In the genomic region with DNA sequence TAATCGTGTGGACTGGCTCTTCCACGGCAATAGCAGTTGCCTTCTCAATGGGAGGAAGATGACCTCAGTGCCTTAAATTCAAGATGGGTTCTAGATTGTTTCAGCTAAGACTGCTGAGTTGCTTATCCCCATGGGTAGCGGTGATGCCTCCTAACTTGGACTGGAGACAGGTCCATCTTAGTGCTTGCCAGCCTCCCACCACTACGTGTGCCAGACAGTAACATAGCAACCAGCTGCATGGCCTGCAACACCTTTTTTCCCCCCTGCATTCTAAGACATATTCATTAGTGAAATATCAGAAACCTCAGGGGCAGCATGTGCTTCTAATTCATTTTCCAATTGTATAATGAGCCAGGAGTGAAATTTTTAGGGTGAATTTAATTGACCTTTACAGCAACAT, we compare ENCODE assay signal across 14 mouse cellular contexts.
"Had no signal": no experiment of that assay in that cellular context is flagged by ENCODE, and none has a peak within 500 bp of the region (broad histone marks: within the 10 kb centered on the region; RNA-seq: fewer than 3 reads in every experiment).

No protein-coding gene starts in this region.

- H3K4me1 ChIP-seq: liver, embryonic 15.5 days; neural tube, embryonic 12.5 days; stomach, embryonic 15.5 days had no signal

- ATAC-seq: lung, postnatal 0 days had no signal

- H3K4me3 ChIP-seq: left cerebral cortex, adult 2 months; limb, embryonic 10.5 days; liver, embryonic 15.5 days; neural tube, embryonic 12.5 days; stomach, embryonic 15.5 days had no signal

- DNase-seq: kidney, adult 8-10 months; kidney, postnatal 25 days; lung, adult 2 months; lung, postnatal 36 days; right cerebral cortex, postnatal 14 days; thymus, adult 2 months; thymus, postnatal 25 days had no signal

- H3K27ac ChIP-seq: left cerebral cortex, adult 2 months; limb, embryonic 10.5 days; liver, embryonic 15.5 days; neural tube, embryonic 12.5 days; stomach, embryonic 15.5 days had no signal

- H3K9me3 ChIP-seq: limb, embryonic 10.5 days; liver, embryonic 15.5 days; neural tube, embryonic 12.5 days; stomach, embryonic 15.5 days had no signal

- H3K27me3 ChIP-seq: liver, embryonic 15.5 days; neural tube, embryonic 12.5 days; stomach, embryonic 15.5 days had no signal

- H3K36me3 ChIP-seq: limb, embryonic 10.5 days; liver, embryonic 15.5 days; neural tube, embryonic 12.5 days; stomach, embryonic 15.5 days had no signal

- H3K9ac ChIP-seq: liver, embryonic 15.5 days; neural tube, embryonic 12.5 days; stomach, embryonic 15.5 days had no signal

- H3K4me2 ChIP-seq: liver, embryonic 11.5 days; liver, embryonic 15.5 days; neural tube, embryonic 12.5 days; stomach, embryonic 15.5 days had no signal
